Mouse (Mus musculus) cerebellum, adult (tissue): ENCODE measurements around the gene Kat2a.

Source experiments
- ATAC-seq: cut with Nextera tagmentation; 2 replicates; pipeline ENCODE4 v1.9.2; 2017; ENCODE audit warnings: mild to moderate bottlenecking, moderate library complexity, mixed read lengths; ENCODE audit not compliant: insufficient number of reproducible peaks, low FRiP score, low TSS enrichment

The Kat2a gene

DNA sequence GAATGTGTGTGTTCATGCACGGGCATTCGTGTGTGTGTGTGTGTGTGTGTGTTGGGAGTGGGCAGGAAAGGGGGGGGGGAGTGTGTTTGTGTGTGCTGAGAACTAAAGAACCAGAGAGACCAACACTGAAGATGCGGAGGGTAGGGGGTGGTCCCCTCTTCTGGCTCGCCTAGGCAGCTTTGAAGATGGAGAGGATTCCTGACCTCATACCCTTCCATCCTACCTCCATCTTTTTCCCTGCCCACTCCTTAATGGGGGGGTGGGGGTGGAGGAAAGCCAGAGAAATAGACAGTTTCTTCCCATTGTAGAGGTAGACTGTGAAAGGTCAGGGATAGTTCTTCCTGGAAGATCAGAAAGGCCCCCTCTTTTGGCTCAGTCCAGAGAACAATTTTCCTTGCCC lies 909 bp upstream of the Kat2a start:
- no peak for ATAC-seq

GRCm38 (mm10) chr11:100710977-100711376 lies 1.3 kb downstream of the Kat2a start:
- ATAC-seq, result no peak

GRCm38 (mm10) chr11:100710528-100710927 lies 1.7 kb downstream of the Kat2a start:
- no peak for ATAC-seq

GRCm38 (mm10) chr11:100709201-100709810 lies 3.0 kb downstream of the Kat2a start:
- no peak for ATAC-seq

DNA sequence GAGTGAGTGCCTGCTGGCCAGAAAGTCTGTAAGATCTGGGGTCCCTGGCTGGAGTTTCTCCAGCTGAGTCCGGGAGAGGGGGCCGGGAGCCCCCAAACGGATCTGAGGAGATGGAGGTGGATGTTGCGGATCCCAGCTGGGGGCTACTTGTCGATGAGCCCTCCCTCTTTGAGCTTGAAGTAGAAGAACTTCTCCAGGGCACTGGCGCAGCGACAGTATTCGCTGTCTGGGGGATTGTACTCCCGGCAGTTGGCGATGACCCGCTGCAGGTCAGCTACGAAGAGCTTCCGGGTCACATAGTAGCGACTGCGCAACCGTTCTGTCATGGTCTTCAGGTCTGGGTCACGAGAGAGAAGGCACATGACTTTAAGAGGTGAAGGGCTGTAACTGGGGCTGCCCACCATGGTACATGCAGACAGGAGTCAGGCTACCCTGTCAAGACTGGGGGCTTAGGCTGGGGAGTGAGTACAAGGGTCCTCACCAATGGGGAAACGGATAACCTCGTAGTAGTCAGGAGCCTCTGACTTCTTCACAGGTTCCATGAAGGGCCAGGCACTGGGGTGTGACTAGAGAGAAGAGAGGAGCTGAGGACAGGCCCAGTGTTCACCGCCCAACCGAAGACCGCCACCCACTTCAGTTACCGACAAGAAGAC lies 7.0 kb downstream of the Kat2a start:
- no peak for ATAC-seq

- ATAC-seq, result no peak
These were observed 8.3 kb downstream of the Kat2a start, which contains the start of gene Dhx58 for GRCm38 (mm10) chr11:100703851-100704531. Dhx58 (minus strand) TSS chr11:100704271.

- no peak for ATAC-seq
These were observed 8.9 kb downstream of the Kat2a start for GRCm38 (mm10) chr11:100703366-100703765.

DNA sequence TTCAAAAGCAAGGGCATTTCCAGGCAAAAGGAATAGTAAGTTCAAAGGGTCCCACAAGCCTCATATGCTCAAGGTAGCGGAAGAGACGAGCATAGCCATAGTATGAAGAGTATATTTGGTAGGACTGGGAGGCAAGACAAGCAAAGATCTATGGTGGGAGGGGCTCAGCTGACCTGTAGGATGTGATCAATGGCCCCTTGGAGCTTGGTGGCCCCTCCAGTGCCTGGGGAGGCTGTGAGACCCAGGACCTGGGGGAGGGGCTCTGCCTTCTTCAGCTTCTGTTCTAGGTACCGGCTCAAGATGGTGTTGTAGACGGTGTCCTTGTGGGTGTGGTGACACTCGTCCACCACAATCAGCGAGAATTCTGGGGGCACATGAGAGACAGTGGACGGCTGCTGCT lies 9.4 kb downstream of the Kat2a start:
- ATAC-seq, result no peak

GRCm38 (mm10) chr11:100702081-100702851 lies 10.0 kb downstream of the Kat2a start:
- ATAC-seq, result no peak

DNA sequence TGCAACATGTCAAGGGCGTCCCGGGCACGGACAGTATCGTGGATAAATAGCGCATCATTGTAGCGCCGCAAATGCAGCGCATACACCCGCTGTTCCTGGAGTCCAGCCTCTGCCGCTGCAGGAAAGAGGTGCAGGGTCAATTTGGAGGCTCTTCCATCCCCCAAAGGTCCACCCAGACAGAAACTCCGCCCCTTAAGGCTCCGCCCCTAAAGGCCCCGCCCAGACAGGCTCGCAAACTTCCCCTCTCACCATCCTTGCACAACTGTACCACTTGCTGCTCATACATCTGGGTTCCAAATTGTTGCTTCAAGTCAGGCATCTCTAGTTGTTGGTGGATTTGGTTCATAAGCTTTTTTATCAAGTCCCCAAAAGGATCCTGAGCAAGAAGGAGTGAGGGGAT lies 11.0 kb downstream of the Kat2a start:
- no peak for ATAC-seq

DNA sequence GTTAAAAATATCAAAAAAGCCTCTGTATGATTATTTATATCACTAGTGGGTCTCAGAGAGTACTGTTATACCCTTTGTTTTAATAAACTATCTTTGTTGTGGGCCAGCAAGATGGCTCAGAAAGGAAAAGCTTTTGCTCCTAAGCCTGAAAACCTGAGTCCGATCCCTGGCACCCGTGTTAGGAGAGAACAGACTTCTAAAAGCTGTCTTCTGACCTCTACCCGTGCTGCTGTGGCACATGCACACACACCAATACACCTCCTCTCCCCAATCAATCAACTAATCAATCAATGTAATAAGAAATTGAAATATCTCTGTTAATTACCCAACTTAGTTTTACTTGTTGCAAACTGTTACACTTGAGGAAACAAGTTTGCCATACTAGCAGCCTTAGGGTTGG lies 11.6 kb downstream of the Kat2a start:
- no peak for ATAC-seq

DNA sequence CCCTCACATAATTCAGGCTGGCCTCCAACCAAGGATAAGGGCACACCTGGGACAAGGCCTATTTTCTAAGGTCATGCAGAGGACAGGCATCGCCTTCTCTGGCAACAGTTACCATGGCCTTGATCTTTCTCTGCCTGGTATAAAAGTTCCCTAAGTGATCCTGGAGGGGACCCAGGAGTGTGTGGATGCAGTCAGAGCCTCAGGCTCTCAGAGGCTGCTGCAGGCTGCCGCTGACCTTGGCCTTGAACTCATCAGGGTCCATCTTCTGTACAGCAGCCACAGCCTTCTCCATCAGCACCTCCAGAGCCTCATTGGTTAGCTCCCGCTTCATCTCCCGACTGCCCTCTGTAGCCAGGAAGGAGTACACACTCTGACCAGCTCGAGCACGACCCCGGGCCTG lies 14.3 kb downstream of the Kat2a start:
- no peak for ATAC-seq

DNA sequence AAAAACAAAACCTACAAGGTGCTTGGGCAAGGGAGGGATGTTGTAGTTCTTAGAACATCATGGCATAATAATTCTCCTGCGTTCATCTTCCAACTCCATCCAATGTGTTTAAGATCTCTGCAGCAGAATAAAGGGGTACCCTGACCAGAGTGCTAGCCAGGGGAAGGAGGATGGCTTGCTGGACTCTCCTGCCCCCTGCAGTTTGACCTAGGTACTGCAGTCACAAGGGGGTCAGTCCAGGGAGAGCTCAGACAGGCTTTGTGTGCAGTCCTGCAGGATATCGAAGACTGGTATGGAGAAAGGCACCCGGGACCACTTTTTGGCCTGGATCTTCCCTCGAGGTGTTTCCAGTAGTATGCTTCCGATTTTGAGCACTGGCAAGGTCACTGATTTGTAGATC lies 17.3 kb downstream of the Kat2a start:
- ATAC-seq, result no peak

DNA sequence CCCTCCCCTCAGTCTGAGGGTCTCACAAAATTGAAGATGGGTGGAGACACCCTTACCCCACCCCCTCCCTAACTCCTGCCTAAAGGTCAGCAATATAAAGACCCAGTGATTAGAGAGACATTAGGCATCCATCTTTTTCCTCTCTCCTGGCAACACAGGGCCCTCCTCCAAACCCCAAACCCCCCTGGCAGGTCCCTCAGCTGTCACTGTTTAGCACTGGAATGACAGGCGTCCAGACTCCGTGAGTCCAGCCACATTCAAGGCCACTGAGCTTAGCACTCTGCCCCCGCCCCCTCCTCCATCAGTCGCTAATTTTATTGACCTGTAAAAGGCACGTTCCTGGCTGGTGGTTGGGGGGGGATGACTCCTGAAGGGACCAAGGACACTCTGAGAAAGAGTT lies 19.1 kb downstream of the Kat2a start:
- no peak for ATAC-seq

DNA sequence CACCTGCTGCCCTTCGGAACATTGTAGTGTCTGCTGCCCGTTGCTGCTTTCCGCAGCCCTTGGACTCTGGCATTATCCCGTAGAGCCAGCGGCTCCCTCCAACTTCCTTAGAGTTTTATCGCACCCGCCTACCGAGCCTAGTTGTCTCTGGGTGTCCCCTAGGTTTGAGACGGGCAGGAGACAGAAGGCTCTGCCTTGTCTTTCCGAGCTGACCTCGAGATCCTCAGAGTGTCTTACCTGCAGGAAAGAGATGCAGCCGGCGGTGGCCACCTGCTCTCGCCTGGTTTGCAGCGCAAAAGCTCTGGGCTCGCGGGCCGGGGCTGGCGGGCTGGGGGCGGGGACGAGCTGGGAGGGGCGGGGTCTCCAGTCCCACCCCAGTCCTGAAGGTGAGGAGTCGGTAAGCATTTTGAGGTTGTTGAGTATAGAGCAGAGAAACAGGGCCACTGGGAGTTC lies 20.1 kb downstream of the Kat2a start, which contains the start of gene Zfp385c:
Gene Zfp385c (minus strand): TSS at position 292 of the 453 bp plus-strand sequence.
- ATAC-seq, result no peak

DNA sequence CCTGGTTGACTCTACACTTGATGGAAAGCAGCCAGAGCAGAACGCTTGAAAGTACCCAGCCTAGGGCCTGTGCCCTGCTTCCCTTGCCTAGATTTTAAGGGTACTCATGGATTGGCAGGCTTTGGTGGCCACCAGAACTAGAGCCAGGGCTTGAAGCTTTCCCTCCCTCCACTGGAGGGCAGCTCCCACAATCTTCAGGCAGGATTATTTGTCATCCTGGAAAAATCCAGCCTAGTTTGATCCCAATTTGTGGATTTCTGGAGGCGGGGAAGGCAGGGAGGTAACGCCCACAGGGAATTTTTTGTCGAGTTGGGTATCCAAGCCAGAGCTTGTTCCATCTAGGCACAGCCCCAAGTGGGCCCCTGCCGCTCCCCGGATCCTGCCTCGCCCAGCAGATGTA lies 21.9 kb downstream of the Kat2a start:
- ATAC-seq, result no peak

GRCm38 (mm10) chr11:100688443-100688842 lies 23.8 kb downstream of the Kat2a start:
- ATAC-seq, result no peak

- no peak for ATAC-seq
These were observed 25.0 kb downstream of the Kat2a start for GRCm38 (mm10) chr11:100687265-100687664.

GRCm38 (mm10) chr11:100685371-100685770 lies 26.9 kb downstream of the Kat2a start:
- no peak for ATAC-seq

DNA sequence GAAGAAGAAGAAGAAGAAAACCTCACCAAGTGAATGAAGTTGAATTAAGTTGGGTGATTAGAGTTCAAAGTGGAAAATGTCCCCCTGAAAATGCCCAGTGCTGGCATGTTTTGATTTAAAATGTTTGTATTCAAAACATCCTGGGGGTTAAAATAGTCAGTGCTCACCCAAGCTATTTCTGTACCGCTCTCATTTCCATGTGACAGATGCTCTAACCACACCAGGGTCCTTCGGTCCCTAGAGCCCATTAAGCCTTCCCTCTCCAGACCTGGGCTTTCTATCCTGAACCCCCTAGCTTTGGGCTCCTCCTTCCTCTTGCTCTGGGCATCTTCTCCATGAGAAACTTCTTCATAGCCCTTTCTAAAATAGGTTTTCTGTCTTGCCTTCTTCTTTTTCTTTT lies 28.2 kb downstream of the Kat2a start:
- ATAC-seq, result no peak

- ATAC-seq, result no peak
These were observed 29.7 kb downstream of the Kat2a start for GRCm38 (mm10) chr11:100682526-100682925.
